Mouse (Mus musculus) left cerebral cortex, adult 18-20 months (tissue): ENCODE measurements around the gene Pou2f3. TPM values are rescaled to one million over a fixed set of nuclear protein-coding genes. Genes with fewer than 3 reads are reported as not detected.
A peak's percentile ranks its signal among the peaks of the same experiment; 100 is the strongest.

Source experiments
- DNase-seq, 2 experiments: peaks; one replicate each; pipeline ENCODE4 v3.0.0; 2021 to 2022; ENCODE audit warnings: low spot score in 2 of 2, mixed read lengths in 1 of 2
- long read RNA-seq, 2 experiments: library from polyadenylated mRNA; stranded (forward); transcript quantifications; one replicate each; pipeline ENCODE4 v2.0.0; 2021
- total RNA-seq, 2 experiments: library from RNA; stranded (reverse); gene quantifications; 2 replicates each; pipeline ENCODE4 v1.2.3; 2021

Gene Pou2f3
- total RNA-seq, result under 1 TPM; 0.21 to 0.37 TPM
- long read RNA-seq, experiment 1, partial matches to known transcripts, result 0 of 1 reads
- long read RNA-seq, experiment 1, other reads (novel, unspliced or antisense), result 1 of 1 reads
- long read RNA-seq, experiment 2, partial matches to known transcripts, result 0 of 1 reads
- long read RNA-seq, experiment 2, other reads (novel, unspliced or antisense), result 1 of 1 reads

DNA sequence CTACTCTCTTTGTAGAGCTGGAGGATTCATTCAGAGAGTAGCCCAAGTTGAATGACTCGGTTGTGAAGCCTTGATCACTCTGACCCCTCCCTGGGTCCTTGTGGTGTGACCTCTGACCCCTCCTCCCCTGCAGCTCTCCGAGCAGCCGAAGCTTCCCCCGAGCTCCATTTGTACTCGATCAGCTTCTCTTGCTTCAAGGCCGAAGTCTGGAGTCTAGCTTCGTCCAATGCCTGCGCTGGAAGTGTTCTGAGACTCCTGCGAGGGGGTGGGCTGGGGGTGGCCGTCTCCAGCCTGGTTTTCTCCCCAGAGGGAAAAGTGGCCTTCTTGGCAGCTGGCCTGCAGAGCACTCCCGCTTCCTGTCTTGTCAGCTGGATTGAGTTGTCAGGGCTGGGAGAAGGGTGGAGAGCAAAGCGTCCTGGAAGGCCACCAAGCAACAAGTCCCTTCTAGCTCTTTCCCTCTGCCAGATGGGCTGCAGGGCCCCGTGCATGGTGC, at the start of gene Pou2f3:
Pou2f3 (minus strand) TSS at position 180 of the 493 bp plus-strand sequence.
- peak; percentile 30 to 52 for DNase-seq

DNA sequence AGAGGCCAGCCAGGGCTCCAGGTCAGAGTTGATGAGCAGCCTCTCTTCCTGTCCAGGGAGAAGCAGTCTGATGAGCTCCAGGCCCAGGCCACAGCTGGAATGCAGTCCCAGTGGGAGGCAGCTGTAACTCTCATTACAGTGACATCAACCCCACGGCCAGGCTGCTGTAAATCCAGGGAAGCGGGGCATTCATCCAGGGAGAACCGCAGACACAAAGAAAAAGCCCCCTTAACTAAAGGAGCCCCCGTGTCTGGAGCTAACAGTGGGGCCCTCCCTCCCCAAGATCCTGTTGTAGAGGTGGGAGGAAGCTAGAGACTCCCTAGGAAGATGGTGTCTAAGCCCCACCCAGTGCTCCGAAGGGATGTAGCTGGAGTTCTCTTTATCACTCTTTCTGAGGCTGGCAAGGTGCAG, 43.1 kb upstream of the Pou2f3 start:
- no peak for DNase-seq

DNA sequence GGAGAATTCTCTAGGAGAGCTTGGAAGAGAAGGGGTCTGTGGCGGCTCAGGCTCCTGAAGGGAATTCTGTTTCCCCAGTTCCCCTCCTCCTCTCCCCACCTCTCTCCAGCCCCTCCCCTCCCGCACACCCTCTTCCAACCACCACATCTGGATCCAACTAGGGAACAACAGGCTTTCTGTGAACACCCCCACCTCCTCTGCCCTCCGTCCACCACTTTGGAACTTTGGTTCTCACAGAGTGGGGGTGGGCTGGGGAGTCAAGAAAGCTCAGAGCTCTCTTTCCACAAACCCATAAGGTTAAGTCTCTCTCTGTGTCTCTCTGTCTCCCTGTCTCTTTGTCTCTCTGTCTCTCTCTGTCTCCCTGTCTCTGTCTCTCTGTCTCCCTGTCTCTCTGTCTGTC, 42.6 kb upstream of the Pou2f3 start:
- no peak for DNase-seq

DNA sequence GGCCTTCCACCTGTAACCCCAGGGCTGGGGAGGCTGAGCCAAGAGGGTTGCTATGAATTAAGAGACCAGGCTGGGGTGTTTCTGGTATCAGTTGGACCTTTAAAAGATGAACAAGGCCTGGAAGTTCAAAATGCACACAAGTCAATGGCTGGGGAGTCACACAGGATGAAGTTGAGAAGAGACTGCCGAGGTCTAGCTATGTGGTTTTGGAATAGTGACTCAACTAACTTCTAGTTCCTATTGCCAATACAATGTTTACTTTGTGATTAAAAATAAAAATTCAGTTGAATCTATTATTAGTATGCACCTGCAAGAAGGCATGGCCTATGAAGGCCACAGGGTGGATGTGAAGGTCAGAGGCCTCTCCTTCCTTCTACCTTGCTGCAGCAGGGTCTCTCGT, 41.6 kb upstream of the Pou2f3 start:
- no peak for DNase-seq

DNA sequence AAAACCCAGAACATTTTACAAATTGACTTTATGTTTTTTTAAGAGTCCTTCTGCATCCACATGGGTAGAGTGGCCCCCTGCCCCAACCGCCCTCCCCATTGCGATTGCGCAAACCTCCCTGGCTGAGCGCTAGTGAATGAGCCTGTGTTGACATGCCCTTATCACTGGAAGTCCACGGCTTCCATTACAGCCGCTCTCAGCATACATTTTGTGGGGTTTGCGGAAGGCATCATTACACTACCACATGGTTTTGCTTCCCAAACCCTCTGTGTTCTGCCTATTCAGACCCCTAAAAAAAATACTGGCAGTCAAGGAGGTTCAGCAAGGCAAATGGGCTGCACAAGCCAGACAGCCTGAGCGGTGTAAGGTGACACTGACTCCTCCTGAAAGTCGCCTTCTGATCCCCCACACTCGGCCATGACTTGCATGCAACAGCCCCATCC, 36.6 kb upstream of the Pou2f3 start:
- no peak for DNase-seq

DNA sequence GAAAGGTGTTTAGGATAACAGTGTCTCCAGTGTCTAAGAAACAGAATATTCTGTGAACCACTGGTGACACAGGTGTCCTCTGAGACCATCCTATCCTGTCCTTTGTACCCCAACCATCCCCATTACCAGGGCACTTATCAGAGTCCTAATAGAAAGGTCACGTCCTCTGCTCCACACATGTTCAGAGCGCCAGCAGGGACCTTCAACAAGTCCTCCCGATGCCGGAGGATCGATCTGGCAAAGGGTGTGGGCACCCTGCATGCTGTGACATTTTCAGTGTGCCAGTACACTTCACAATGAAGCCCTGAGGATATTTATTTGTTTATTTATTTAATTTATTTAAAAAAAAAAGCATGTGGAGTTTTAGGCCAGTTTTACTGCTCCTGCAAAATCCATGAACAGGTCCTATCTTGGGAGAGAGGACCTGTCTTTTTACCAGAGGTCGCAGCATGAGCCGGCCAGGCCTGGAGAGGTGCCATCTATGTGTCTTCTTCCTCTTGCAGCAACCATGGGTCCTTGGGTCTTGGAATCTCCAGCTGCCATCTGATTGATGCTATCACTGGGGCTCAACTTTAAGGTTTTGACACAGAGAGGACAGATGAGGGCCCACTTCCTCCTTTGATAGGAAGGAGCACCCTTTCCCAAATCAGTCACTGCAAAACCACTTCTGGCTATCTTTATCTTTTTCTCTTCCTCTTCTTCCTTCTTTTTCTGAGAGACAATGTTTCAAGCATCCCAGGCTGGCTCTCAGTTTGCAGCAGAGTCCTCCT, 35.8 kb upstream of the Pou2f3 start:
- DNase-seq, result no peak

DNA sequence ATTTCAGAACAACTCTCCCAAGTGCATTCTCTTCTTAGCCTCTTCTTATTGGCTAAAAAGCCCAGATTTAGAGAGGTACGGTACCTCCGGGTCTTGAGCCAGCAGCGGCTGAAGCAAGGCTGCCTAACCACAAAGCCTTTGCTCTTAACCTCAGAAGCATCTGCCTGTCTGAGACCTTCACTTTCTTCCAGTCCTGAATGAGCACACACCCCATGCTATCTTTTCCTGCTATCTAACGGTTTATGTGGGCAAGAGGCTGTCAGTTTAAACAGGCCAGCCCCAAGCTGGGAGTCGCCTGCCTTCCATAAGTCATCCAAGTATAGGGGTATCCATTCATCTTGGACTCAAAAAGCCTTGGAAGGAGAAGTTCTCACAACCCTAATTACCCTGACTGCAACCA, 32.3 kb upstream of the Pou2f3 start:
- DNase-seq, result no peak

DNA sequence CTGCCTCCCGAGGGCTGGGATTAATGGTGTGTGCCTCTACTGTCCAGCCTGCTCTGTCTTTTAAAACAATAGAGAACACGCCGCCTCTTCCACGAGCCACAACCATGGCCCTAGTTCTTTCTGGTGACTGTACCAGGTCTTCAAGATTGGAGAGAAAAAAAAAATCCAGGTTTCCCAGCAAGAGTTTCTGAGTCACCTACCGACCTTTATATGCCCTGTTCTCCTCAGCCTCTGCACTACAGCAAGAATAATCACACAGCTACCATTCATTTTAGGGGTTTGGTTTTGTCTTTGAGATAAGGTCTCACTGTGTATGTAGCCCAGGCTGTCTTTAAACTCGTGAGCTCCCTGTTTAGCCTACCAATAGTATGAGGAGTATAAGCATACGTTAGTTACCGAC, 31.8 kb upstream of the Pou2f3 start:
- no peak for DNase-seq

DNA sequence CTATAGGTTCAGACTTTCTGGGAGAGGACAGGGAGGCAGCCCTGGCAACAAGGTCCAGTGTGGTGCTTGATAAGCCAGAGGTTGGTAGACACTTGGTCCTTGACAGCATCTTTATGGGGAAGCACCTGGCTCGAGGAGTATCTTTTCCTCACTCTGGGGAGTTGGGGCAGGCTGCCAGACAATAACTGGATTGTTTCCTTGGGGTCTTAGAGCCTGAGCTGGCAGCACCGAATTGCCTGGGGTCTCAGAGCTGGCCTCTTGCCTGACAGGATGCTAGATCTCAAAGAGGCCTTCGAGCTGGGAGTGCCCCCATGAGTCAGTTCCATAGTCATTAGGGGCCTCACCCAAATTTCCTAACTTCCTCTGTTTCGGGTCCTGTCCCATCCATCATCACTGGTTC, 31.1 kb upstream of the Pou2f3 start:
- no peak for DNase-seq

DNA sequence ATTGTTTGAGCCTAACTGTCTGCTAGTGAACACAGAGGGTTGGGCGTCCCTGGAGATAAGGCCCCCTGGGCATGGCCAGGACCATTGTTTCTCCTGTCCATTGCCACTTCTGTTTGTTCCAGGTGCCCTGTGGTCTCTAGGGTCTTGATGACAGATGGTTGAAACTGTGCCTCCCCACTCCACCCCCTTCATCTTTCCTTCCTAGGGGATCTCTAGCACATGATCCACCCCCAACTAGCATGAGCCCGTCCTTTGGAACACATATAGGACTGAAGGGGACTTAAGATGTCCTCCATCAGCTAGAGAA, 30.4 kb upstream of the Pou2f3 start:
- no peak for DNase-seq

DNA sequence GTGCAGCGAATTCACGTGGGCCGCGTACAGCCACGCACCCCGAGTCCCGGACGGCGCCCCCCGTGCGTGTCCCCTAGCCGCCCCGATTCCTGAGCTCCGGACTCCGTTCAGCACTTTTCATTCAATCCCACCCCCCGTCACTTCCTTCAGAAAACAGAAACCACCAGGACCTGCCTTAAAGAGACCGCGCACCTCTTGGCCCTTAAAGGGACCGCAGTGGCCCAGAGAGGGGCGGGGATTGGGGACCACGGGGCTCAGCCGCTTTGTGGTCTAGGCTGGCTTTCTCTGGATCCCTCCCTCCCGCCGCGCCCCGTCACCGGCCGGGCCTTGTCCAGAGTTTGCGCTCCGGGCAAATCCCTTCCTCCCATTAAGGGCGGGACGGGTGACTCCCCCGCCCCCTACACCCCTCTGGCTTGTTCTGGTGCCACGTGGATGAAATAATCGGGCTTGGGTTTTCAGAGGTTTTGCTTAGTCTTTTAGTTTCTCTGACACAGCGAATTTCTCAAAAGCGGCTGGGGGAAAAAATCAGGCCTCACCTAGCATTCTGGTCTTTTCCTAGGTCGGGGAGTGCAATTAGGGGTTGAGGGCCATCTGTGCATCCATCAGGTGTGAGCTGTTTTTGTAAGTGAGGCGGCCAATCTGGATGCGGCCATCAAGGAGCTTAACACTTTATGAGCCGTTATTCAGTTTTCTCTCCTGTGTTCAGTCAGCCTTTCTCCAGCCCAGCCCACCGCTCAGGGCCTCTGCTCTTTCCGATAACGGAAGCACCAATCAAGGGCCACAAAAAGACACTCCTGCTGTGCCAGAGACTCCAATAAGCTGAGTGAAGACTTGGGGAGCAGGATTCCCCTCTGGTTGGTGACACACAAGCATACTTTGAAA, 29.8 kb upstream of the Pou2f3 start, which contains the start of gene Oaf:
Oaf (minus strand) TSS at position 200 of the 882 bp plus-strand sequence.
- DNase-seq, result peak; percentile 21 to 42

DNA sequence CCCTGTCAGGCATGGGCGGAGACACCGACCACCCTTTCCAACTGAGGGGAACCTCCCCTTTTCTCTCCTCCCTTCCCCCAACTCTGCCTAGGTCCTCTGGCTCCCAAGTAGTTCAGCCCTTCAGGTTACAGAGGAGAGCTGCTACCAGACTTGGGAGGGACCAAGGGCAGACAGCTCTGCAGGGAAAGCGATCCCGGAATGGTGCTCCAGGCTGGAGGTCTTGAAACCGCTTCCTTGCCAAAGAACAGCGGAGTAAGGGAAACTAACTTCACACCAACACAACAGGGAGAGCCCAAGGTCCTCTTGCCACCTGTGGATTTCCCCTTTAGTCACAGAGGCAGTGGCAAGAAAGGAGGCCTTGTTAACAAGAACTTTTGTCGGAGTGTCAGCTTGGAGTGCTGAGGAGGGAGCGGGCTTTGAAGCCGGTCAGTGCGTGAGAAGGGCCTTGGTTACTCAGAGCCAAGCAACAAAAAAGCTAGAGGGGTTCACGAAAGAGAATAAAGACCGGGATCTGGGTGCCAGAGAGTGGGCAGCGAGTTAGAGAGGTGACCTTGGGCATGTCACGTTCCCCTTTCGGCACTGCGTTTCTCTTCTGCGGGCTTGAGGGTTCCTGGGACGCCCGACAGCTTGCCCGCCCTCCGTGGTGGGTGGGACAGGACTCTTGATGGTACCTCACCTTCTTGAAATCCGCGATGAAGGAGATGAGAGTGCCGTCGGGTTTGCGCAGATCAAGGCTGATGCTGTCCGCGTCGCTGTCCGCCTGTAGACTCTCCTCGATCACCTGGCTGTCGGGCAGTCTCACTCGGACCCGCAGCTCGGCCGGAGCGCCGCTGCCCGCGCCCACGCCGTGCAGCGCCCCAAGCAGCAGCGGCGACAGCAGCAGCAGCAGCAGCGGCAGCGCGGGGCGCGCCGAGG, 28.7 kb upstream of the Pou2f3 start:
- no peak for DNase-seq

DNA sequence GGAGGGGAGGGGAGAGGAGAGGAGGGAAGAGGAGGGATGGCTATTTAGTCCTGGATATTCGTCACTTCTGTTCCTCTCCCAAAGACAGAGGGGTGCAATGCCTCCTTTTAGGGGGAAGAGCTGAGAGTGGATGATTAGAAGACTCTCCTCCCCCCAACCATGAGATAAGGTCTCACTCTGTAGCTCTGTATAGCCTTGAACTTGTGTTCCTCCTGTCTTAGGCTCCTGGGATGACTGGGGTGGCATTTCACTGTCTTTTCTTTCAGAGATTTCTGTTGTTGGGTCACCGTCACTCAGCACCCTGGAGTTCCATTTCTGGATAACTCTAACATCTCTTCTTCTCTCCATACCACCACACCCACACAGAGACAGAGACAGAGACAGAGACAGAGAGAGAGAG, 28.0 kb upstream of the Pou2f3 start:
- DNase-seq, result no peak

DNA sequence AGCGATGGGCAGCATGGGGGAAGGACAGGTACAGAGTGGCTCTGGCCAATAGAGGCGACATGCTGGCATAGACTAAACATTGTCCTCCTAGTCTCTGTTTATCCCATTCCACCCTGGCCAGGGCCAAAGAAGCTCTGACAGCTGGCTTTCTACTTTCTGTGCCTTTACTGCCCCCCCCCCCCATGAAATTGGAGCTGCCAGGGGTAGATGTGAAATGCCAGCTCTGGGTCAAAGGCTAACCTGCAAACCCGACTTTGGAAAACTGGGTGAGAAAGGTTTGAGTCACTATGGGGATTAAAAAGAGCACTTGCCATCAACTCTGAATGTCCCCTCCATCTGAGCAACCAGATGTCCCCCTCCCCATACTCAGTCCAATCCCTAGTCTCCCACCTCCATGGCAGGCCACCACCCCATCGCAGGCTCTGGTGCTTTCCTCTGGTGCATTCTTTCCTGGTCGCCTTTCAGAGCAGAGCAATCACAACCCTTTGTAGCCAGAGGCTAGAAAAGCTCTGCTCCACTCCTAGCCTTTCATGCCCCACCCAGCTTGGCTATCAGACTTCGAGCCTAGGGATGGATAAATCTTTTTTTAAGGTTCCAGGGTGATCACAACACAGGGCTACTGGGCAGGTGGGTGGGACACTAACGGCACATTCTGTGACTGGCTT, 27.1 kb upstream of the Pou2f3 start:
- DNase-seq, result no peak

DNA sequence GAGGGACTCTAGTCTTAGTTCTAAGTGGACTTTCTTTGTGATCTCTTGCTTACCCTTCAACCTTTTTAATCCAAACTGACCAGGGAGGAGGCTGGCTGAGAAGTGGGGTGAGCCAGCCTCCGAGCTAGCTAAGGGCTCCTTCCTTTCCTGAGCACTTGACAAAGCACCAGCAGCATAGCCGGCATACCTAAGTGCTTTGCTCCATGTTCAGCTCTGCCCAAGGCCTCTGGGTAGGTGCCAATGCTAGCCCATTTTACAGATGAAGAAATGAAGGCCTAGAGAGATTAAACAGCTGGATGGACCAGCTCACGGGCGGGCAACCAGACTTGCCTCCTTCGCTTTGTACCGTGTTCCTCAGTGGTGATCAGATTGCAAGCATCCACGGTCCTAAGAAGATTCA, 26.4 kb upstream of the Pou2f3 start:
- DNase-seq, result no peak

DNA sequence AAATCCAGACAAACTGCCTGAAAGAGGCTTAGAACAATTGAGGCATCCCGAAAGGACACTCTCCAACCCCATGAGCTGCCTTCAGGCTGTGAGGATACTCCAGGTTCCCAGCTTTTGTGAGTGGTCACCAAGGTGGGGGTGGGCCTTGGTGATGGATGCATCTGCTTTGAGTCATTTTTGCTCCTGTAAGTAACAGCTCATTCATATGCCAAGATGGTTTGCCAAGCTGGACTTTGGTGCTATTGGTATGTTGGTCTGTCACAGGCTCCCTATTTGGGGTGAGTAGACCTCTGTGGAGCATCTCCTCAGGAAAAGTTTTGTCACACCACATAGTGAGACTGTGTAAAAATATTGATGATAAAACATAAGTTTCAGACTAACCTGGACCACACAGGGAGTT, 25.9 kb upstream of the Pou2f3 start:
- DNase-seq, result no peak

DNA sequence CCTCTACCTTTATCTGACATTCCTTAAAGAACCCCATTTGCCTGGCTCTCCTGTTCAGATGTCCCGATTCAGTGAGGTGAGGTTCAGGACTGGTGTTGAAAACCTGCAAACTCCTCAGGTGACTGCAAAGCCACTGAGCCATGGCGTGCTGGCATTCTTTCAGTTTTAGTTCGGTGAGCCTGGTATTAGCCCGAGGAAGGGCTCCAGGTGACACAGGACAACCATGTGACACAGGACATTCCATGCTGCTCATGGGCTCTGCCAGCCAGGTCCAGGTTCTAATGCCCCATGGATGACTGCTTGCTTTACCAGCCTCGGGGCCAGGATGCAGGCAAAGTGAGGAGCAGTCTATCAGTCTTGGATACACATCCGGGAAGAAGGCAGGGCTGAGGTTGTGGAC, 25.2 kb upstream of the Pou2f3 start:
- no peak for DNase-seq

DNA sequence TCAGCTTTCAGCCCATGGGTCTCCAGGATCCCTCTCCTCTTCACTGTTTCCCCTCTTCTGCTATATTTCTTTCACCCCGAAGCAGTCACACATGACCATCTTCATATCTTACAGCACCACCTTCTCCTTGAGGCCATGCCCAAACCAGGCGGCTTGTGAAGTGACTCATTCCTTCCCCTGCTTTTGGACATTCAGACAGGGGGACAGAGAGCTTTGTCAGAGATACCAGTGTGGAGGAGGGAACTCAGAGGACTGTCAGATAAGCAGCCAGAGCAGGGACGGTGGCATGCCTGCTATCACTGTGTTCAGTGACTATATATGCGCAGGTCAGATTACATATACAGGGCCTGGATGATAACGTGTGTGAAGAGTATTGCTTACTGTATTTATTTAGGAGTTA, 24.3 kb upstream of the Pou2f3 start:
- no peak for DNase-seq

DNA sequence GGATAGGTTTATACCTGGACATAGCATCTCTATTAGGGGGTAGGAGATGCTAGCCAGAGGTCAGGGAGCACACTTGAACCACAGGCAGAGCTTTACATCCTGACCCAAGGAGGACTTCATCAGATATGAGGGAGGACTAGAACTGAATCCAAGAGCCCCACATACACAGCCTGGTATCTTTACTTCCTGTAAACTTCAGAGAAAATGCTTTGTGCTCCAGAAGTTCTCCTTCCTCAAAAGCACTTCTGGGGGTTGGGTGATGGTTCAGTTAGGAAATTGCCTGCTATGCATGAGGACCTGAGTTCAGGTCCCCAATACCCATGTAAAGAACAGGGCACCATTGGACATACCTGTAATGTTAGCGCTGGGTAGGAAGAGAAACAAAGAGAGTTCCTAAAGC, 23.3 kb upstream of the Pou2f3 start:
- DNase-seq, result no peak

DNA sequence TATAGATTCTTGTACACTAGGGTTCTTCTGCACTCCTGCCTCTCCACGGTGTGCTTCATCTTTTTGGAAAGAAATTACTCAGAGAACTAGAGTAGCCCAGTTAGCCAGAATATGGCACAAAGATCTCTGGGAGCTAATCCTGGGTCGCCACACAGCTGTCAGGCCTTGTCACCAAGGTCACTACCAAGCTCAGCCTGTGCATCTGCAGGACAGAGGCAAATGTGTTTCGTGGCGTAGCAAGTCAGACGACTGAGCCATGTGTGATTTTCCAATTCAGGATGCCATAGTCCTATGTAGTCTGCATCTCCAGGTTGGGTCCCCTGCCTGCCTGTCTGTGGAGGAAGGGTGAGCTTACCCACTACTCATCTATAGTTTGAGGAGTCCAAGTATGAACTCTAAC, 22.9 kb upstream of the Pou2f3 start:
- no peak for DNase-seq
